Mouse (Mus musculus) heart, postnatal 0 days (tissue): ENCODE results near the gene Arhgef28.

Source experiments
- CTCF ChIP-seq: IDR thresholded peaks from 2 replicates; pipeline ENCODE4 v1.5.1; 2016; ENCODE audit warnings: antibody characterized with exemption, control low read depth, low read depth
- EP300 ChIP-seq: IDR thresholded peaks from 2 replicates; pipeline ENCODE4 v1.6.1; 2016; ENCODE audit warnings: antibody characterized with exemption, low read depth

- TF ChIP-seq CTCF (no peak), EP300 (no peak)
Observed at GRCm38 (mm10) chr13:98226225-98226624, 20.0 kb upstream of the Arhgef28 start.
